Mouse (Mus musculus): ENCODE data around the gene Cts7. TPM values are rescaled to one million over a fixed set of nuclear protein-coding genes. Genes with fewer than 3 reads are reported as not detected.

Gene Cts7
- not detected for polyA plus RNA-seq (2015; fragmentation: Illumina TruSeq; extraction: RNeasy Lipid Tissue Mini Kit (QIAGEN cat#74804); ENCODE audit: insufficient read depth, low read depth, low replicate concordance)

GRCm38 (mm10) chr13:61358097-61358496 is at the start of gene Cts7:
Gene Cts7, minus strand, starts transcription at chr13:61358197.

Other genes starting within 250 kb of the Cts7 start
- gene Ctsr, start 193.9 kb downstream of the Cts7 start, polyA plus RNA-seq (2015; fragmentation: Illumina TruSeq; extraction: RNeasy Lipid Tissue Mini Kit (QIAGEN cat#74804); ENCODE audit: insufficient read depth, low read depth, low replicate concordance), result not detected
- gene Cts6, start 154.8 kb downstream of the Cts7 start, polyA plus RNA-seq (2015; fragmentation: Illumina TruSeq; extraction: RNeasy Lipid Tissue Mini Kit (QIAGEN cat#74804); ENCODE audit: insufficient read depth, low read depth, low replicate concordance), result not detected
- gene Cts8, start 102.8 kb downstream of the Cts7 start, polyA plus RNA-seq (2015; fragmentation: Illumina TruSeq; extraction: RNeasy Lipid Tissue Mini Kit (QIAGEN cat#74804); ENCODE audit: insufficient read depth, low read depth, low replicate concordance), result not detected
- not detected for gene Gm49398, start 69.4 kb downstream of the Cts7 start, polyA plus RNA-seq (2015; fragmentation: Illumina TruSeq; extraction: RNeasy Lipid Tissue Mini Kit (QIAGEN cat#74804); ENCODE audit: insufficient read depth, low read depth, low replicate concordance)
- gene Ctsm, start 183.6 kb upstream of the Cts7 start, polyA plus RNA-seq (2015; fragmentation: Illumina TruSeq; extraction: RNeasy Lipid Tissue Mini Kit (QIAGEN cat#74804); ENCODE audit: insufficient read depth, low read depth, low replicate concordance), result not detected
- gene Gm49352, start 210.0 kb upstream of the Cts7 start, polyA plus RNA-seq (2015; fragmentation: Illumina TruSeq; extraction: RNeasy Lipid Tissue Mini Kit (QIAGEN cat#74804); ENCODE audit: insufficient read depth, low read depth, low replicate concordance), result not detected
- not detected for gene Cts3, start 211.9 kb upstream of the Cts7 start, polyA plus RNA-seq (2015; fragmentation: Illumina TruSeq; extraction: RNeasy Lipid Tissue Mini Kit (QIAGEN cat#74804); ENCODE audit: insufficient read depth, low read depth, low replicate concordance)